17 mouse cellular contexts compared by ENCODE assay signal in the genomic region with DNA sequence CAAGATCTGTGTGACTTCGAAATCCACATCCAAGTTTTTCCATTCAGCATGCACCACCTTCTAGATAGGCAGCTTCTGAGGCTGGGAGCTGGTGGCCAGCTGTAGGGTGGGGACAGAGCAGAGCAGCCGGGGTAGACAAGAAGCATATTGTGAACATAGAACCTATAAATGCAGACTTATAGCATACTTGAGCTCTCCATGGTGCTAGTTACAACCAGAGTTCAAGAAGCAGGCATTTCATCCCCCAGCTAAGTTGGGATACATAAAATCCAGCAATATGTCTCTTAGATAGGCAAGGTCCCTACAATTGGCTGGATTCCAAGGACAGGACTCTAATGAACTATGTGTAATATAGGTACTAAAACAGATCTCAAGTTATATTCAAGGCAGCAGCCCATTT. TPM values are rescaled to one million over a fixed set of nuclear protein-coding genes. Genes with fewer than 3 reads are reported as not detected.
"Had no signal": no experiment of that assay in that cellular context is flagged by ENCODE, and none has a peak within 500 bp of the region (broad histone marks: within the 10 kb centered on the region; RNA-seq: fewer than 3 reads in every experiment).

No protein-coding gene starts in this region.

- H3K4me3 ChIP-seq: limb, embryonic 15.5 days; liver, embryonic 12.5 days; lung, embryonic 15.5 days; midbrain, embryonic 10.5 days; myocyte; neural tube, embryonic 15.5 days had no signal

- H3K27ac ChIP-seq: limb, embryonic 15.5 days; liver, embryonic 12.5 days; lung, embryonic 15.5 days; midbrain, embryonic 10.5 days; neural tube, embryonic 15.5 days had no signal

- H3K27me3 ChIP-seq: limb, embryonic 15.5 days; liver, embryonic 12.5 days; lung, embryonic 15.5 days; neural tube, embryonic 15.5 days had no signal

- H3K36me3 ChIP-seq: limb, embryonic 15.5 days; liver, embryonic 12.5 days; lung, embryonic 15.5 days; midbrain, embryonic 10.5 days; neural tube, embryonic 15.5 days had no signal

- H3K9ac ChIP-seq: limb, embryonic 15.5 days; liver, embryonic 12.5 days; lung, embryonic 15.5 days; neural tube, embryonic 15.5 days had no signal

- ATAC-seq: liver, embryonic 12.5 days had no signal

- H3K4me2 ChIP-seq: limb, embryonic 15.5 days; liver, embryonic 12.5 days; lung, embryonic 15.5 days; neural tube, embryonic 15.5 days had no signal

- DNase-seq: kidney, adult 8-10 months; kidney, postnatal 10 days; kidney, postnatal 4 days; lung, postnatal 14 days; midbrain, embryonic 14.5 days; right cerebral cortex, adult 18-20 months; right cerebral cortex, postnatal 25 days; thymus, postnatal 36 days had no signal

- H3K9me3 ChIP-seq: limb, embryonic 15.5 days; liver, embryonic 12.5 days; lung, embryonic 15.5 days; midbrain, embryonic 10.5 days; neural tube, embryonic 15.5 days had no signal

- H3K4me1 ChIP-seq: limb, embryonic 15.5 days; liver, embryonic 12.5 days; lung, embryonic 15.5 days; neural tube, embryonic 15.5 days had no signal

RNA-seq across cellular contexts. Expression of a gene that starts 23.1 kb away (rescaled TPM):
- polyA plus RNA-seq: limb, embryonic 15.5 days; liver, embryonic 12.5 days; liver, embryonic 16.5 days; lung, embryonic 15.5 days; midbrain, embryonic 10.5 days; midbrain, embryonic 14.5 days; myocyte; neural tube, embryonic 11.5 days; neural tube, embryonic 15.5 days; small intestine, adult 2 months had no signal
